Mouse (Mus musculus) embryonic facial prominence, embryonic 14.5 days (tissue): ENCODE results near the gene Fbxo22. TPM values are rescaled to one million over a fixed set of nuclear protein-coding genes. Genes with fewer than 3 reads are reported as not detected.
"Not testable (repeated sequence)": the region's sequence is repeated elsewhere in the genome, so short reads cannot be mapped to it uniquely, and the experiment has no call there.

Experiments used
- ATAC-seq: fragments of 200-750 bp; cut with Nextera tagmentation; 2 replicates; pipeline ENCODE4 v1.8.0; 2017; ENCODE audit warnings: low read depth, moderate number of reproducible peaks, moderate TSS enrichment
- DNase-seq: peaks from one replicate; pipeline ENCODE4 v3.0.0-alpha.2; 2015; ENCODE audit warnings: low spot score
- H3K27ac ChIP-seq: fragments of 300-500 bp; sonication (generic); replicated peaks from 2 replicates; pipeline ENCODE4 v1.5.1; 2014; ENCODE audit warnings: low read depth, mild to moderate bottlenecking, low read length, moderate library complexity
- H3K27me3 ChIP-seq: fragments of 300-500 bp; sonication (generic); replicated peaks from 2 replicates; pipeline ENCODE4 v1.6.1; 2014; ENCODE audit warnings: low read length; ENCODE audit not compliant: control insufficient read depth, insufficient read depth
- H3K36me3 ChIP-seq: fragments of 300-500 bp; sonication (generic); 2 replicates; pipeline ENCODE4 v1.6.1; 2014; ENCODE audit warnings: low read length, mixed read lengths; ENCODE audit not compliant: control insufficient read depth, insufficient read depth
- H3K4me1 ChIP-seq: fragments of 300-500 bp; sonication (generic); 2 replicates; pipeline ENCODE4 v1.6.1; 2014; ENCODE audit warnings: antibody characterized with exemption, low read length; ENCODE audit not compliant: control insufficient read depth, insufficient read depth
- H3K4me2 ChIP-seq: fragments of 300-500 bp; sonication (generic); 2 replicates; pipeline ENCODE4 v1.6.1; 2014; ENCODE audit warnings: low read depth, mild to moderate bottlenecking, low read length, moderate library complexity, mixed read lengths
- H3K4me3 ChIP-seq: fragments of 300-500 bp; sonication (generic); 2 replicates; pipeline ENCODE4 v1.5.1; 2014; ENCODE audit warnings: low read depth, mild to moderate bottlenecking, low read length
- H3K9ac ChIP-seq: fragments of 300-500 bp; sonication (generic); 2 replicates; pipeline ENCODE4 v1.6.1; 2014; ENCODE audit warnings: low read depth, mild to moderate bottlenecking, low read length, moderate library complexity, mixed read lengths
- H3K9me3 ChIP-seq: fragments of 300-500 bp; sonication (generic); 2 replicates; pipeline ENCODE4 v1.6.1; 2016; ENCODE audit warnings: low read length; ENCODE audit not compliant: control insufficient read depth
- WGBS: fragments of 180-500 bp; shearing (Covaris S2); extraction: QIAGEN DNeasy Blood & Tissue Kit; methylation state at CpG from one replicate; pipeline ENCODE4 v1.1.7; 2014; 5-methylcytosine and 5-hydroxymethylcytosine counted together
- polyA plus RNA-seq: library from polyadenylated mRNA; unstranded; fragments of >200 nt; fragmentation: Nextera tagmentation; extraction: Ambion mirVana; gene quantifications from 2 replicates; pipeline ENCODE4 v1.2.1, GENCODE M21; 2014

The Fbxo22 gene
- polyA plus RNA-seq, 1 experiment from 2014 or later = 41.9 TPM

DNA sequence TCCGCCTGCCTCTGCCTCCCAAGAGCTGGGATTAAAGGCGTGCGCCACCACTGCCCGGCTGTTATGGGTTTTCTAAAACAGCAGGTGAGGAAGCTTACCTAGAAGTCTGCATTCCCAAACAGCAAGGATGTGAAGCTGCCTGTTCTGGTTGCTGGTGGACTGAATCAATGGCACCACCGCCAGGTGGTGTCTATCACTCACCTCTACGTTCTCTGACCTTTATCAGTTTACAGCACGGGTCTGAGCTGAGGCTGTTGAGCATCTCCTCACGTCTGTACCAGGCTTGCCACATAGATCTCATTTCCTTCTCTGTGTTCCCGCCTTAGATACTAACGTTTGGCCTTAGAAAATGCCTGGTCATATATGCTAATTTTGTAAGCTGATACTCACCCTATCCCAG is 20.3 kb downstream of the Fbxo22 start:
- Histone ChIP-seq H3K9me3 (no peaks in the 10 kb centered on the region), H3K4me1 (no peaks in the 10 kb centered on the region), H3K27ac (no peak overlapping the region), H3K27me3 (no peaks in the 10 kb centered on the region), H3K36me3 (peaks cover 10% of the 10 kb centered on the region), H3K9ac (no peak overlapping the region), H3K4me3 (no peak overlapping the region), H3K4me2 (no peak overlapping the region)
- WGBS = 63% methylated on average over 10 of the region's 10 CpGs
- ATAC-seq (no peak), DNase-seq (no peak)

DNA sequence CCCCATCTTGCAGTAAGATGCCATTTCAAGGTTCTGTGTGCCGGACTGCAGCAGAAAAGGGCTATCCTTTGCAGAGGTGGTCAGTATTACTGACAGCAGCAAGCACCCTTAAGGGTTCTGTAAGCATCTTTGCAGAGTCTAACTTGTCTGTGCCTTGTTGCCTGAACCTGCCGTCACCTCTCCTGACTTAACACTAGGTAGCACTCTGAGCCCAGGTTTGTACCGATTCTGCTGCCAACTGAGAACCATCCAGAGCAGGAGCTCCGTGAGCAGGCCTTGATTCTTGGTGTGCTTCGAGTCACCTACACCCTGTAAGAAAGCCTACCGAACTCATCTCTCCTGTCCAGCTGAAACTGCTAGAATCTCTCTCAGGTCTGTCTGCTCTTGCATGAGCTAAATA is 22.8 kb downstream of the Fbxo22 start:
- no peak overlapping the region for H3K4me2 ChIP-seq
- no peaks in the 10 kb centered on the region for H3K27me3 ChIP-seq
- no peak overlapping the region for H3K4me3 ChIP-seq
- no peaks in the 10 kb centered on the region for H3K36me3 ChIP-seq
- H3K27ac ChIP-seq = no peak overlapping the region
- H3K9me3 ChIP-seq = no peaks in the 10 kb centered on the region
- peak; percentile 24 for DNase-seq
- no peaks in the 10 kb centered on the region for H3K4me1 ChIP-seq
- WGBS = 67% methylated on average over 6 of the region's 6 CpGs
- no peak for ATAC-seq
- no peak overlapping the region for H3K9ac ChIP-seq

DNA sequence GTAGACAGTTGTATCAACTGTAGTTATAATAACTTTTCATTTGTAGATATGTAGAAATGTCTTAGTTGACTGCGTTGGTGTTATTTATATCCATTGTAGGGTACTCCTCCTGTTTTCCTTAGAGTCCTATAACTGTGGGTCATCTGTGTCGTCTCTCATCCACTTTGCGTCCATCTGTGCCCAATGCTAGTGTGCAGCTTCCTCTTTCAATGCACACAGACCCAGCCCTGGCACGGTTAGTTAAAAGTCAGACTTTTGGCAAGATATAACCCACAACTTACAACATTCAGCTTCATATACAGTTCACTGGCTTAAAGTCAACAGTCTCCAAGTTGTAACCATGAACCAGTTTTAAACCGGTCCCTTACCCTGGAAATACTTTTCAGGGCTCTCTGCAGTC is 23.4 kb downstream of the Fbxo22 start:
- Histone ChIP-seq H3K27ac (no peak overlapping the region), H3K36me3 (no peaks in the 10 kb centered on the region)
- WGBS = 87% methylated on average over 5 of the region's 5 CpGs

DNA sequence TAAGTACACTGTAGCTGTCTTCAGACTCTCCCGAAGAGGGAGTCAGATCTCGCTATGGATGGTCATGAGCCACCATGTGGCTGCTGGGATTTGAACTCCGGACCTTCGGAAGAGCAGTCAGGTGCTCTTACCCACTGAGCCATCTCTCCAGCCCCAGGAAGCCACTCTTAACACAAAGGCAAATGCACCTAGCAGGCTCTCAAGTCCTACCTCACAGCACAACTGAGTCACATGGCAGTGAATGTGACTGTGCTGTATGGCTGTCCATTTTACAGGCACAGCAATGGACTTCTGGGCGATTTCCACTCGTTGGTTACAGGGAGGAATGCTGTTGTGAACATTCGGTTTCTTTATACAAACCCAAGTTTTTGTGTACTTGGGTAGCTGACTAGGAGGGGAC is 23.9 kb downstream of the Fbxo22 start:
- H3K4me3 ChIP-seq = no peak overlapping the region
- WGBS = 92% methylated on average over 7 of the region's 7 CpGs

More for the DNA sequence above, 23.4 kb downstream of the Fbxo22 start:
- no peak overlapping the region for H3K4me3 ChIP-seq
- H3K9ac ChIP-seq = no peak overlapping the region
- ATAC-seq = no peak
- DNase-seq = no peak
- H3K27me3 ChIP-seq = no peaks in the 10 kb centered on the region
- no peaks in the 10 kb centered on the region for H3K9me3 ChIP-seq
- no peak overlapping the region for H3K4me2 ChIP-seq
- H3K4me1 ChIP-seq = no peaks in the 10 kb centered on the region

DNA sequence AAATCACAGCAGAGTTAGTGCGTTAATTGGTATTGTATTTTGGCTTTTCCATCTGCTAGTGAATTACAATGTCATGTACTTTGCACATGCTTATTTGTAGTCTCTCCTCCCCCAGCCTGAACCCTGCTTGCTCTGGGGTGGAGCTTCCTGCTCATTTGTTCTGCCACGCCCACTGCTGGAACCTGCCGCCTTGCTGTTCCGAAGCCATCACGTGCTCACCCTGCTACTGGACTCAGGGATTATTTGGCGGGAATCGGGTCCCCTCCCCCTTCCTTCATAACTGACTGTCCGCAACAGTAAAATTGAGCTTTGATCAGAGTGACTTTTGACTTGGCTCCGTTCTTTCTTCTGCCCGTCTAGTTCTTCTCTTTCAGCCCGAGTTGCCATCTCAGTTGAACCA is 24.4 kb downstream of the Fbxo22 start:
- 66% methylated on average over 11 of the region's 11 CpGs for WGBS
- H3K27ac ChIP-seq, DNase-seq, ATAC-seq, H3K9me3 ChIP-seq, H3K9ac ChIP-seq, H3K27me3 ChIP-seq, H3K4me1 ChIP-seq, H3K4me2 ChIP-seq, H3K4me3 ChIP-seq, H3K36me3 ChIP-seq: not testable (repeated sequence)

More for the DNA sequence above, 23.9 kb downstream of the Fbxo22 start:
- ATAC-seq (no peak), DNase-seq (no peak)
- no peaks in the 10 kb centered on the region for H3K27me3 ChIP-seq
- no peaks in the 10 kb centered on the region for H3K9me3 ChIP-seq
- H3K27ac ChIP-seq = no peak overlapping the region
- no peaks in the 10 kb centered on the region for H3K4me1 ChIP-seq
- H3K9ac ChIP-seq = no peak overlapping the region
- no peak overlapping the region for H3K4me2 ChIP-seq
- H3K36me3 ChIP-seq = no peaks in the 10 kb centered on the region

DNA sequence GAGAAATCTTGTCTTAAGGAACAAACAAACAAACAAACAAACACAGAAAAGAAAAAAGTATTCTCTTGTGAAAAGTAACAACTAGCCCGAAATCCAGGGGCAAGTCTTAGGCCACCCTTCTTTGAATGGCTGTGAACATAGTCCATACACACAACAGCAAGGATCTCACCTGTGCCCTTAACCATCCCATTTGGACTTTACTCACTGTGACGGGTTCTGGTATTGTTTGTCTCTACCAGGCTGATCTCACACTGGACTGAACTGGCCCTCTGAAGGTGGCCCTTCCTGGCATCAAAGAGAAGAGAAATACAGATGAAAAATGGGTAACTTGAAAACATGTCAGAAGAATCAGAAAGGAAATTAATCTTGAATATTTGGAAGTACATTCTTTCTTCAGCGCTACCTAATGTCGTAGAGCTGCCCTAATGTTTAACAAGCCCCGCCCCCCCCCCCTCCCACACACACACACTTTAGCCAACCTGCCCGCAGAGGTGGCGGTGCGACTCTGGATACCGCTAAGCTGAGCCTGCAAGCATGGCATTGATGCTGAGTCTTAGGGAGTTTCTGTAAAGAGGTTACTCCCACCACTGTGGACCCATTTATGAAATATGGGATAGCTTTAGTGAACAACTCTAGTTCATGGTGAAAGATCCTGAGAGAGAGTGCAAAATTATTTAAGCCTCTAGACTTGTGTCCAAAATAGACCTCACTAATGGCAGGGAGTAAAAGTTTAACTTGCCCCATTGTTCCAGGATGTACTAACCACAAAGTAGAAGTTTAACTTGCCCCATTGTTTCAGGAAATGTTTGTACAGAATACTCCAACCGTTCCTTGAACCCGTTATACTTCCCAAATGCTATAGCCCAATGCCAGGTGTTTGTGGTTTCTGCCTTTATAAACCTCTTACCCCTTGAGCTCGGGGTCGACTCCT is 27.8 kb downstream of the Fbxo22 start:
- Histone ChIP-seq H3K36me3 (no peaks in the 10 kb centered on the region), H3K27ac (no peak overlapping the region), H3K4me1 (no peaks in the 10 kb centered on the region), H3K4me3 (no peak overlapping the region), H3K9ac (no peak overlapping the region), H3K27me3 (no peaks in the 10 kb centered on the region), H3K9me3 (no peaks in the 10 kb centered on the region), H3K4me2 (no peak overlapping the region)
- no peak for ATAC-seq
- no peak for DNase-seq
- 76% methylated on average over 13 of the region's 13 CpGs for WGBS

DNA sequence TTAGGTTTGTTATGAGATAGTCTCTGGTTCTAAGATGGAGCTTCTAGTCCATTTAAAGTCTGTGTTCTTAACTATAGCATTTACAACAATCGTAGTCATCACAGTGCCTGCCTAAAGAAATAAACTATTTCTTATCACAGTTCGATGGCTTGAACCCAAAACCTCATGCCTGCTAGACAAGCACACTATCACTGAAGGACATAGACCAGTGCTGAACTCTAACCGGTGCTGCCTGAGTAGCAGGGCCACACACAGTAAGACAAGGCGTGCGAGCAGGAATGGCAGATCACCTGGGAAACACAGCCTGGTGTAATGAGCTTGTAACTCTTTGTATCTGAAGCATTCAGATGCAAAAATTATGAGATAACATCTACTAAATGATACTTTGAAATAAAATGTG is 32.1 kb downstream of the Fbxo22 start:
- 93% methylated on average over 5 of the region's 5 CpGs for WGBS
- no peaks in the 10 kb centered on the region for H3K27me3 ChIP-seq
- no peak for ATAC-seq

DNA sequence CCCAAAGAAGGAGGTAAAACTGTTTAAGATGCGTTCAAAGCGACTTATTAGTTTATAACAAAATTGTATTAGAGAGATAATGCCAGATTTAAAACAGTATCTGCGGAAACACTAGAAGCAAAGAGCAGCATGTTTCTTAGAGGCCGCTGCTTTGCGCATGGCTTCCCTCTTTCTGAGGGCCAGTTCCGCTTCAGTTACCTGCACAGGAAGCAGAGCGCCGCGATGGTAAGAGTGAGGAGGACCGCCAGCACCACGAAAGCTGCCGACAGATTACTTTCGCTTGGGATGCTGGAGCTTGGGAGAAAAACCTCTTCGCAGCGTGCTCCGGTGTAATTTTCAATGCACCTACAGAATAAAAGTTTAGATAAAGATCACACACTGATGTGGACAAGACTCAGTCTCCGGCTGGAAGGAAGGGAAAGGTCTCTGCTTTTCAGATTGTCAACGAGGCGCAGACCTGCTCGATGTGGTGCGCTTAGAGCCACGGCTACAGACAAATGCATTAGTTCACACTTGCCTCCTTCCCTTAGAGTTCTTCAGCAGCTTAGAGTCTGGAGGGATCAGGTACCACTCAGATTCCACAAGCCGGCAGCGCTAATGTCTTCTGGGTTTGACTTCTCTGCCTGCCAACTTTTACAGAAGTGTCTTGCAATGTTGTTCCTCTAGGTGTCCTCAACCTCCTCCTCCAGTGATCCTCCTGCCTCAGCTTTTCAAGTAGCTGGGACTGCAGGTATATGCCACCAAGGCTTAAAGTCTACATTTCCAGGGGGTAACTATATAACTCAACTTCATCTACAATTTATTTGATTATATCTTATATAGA is 33.3 kb downstream of the Fbxo22 start:
- peak overlapping the region; percentile 51 for H3K4me2 ChIP-seq
- DNase-seq = peak; percentile 13
- H3K9me3 ChIP-seq = no peaks in the 10 kb centered on the region
- H3K4me3 ChIP-seq = peak overlapping the region; percentile 26
- 43% methylated on average over 24 of the region's 24 CpGs for WGBS
- no peaks in the 10 kb centered on the region for H3K27me3 ChIP-seq
- no peaks in the 10 kb centered on the region for H3K36me3 ChIP-seq
- ATAC-seq = no peak
- H3K27ac ChIP-seq = no peak overlapping the region
- H3K9ac ChIP-seq = no peak overlapping the region; the same call in 1 of the 2 replicates
- no peaks in the 10 kb centered on the region for H3K4me1 ChIP-seq

More for the DNA sequence above, 32.1 kb downstream of the Fbxo22 start:
- no peak overlapping the region for H3K27ac ChIP-seq
- H3K36me3 ChIP-seq = no peaks in the 10 kb centered on the region
- no peaks in the 10 kb centered on the region for H3K4me1 ChIP-seq
- DNase-seq = no peak
- H3K9ac ChIP-seq = no peak overlapping the region
- no peak overlapping the region for H3K4me2 ChIP-seq
- H3K9me3 ChIP-seq = no peaks in the 10 kb centered on the region
- no peak overlapping the region for H3K4me3 ChIP-seq
